Comparison of ENCODE assay signal across 8 mouse cellular contexts in the genomic region with DNA sequence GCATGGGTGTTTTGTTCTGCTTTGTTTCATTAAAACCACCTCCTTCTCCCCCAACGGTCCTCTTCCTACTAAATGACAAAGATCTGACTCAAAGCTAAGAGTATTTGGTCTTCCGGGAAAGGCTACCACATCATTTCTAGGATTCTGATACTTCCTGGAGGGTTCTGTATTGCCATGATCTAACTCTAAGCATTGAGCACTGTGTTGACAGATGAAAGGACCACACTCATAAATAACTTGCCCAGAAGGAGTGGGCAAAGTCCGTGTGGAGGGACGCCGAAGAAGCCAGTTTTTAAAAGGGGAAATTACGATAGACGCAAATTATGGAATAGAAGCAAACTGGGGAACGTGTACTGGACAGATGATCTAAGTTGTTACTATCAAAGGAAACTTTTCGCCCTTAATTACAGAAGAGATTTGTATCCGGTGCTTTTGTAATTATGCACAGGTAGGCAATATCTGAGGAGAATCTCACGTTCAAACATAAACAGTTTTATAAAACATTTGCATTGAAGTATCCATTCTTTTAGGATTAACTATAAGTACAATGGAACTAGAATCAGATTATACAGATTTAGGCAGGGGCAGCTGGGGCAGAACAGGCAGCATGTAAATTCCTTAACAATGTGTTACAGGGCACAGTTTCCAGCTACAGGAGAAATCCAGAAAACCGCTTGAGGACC. TPM values are rescaled to one million over a fixed set of nuclear protein-coding genes. Genes with fewer than 3 reads are reported as not detected.
DNase-seq lines count a peak whose midpoint lies in the region; ATAC-seq and TF ChIP-seq lines count a peak whose summit lies in the region.

No protein-coding gene starts in this region.

- no peaks in the 10 kb centered on the region for H3K9me3 ChIP-seq in heart, embryonic 14.5 days (ENCODE audit: control insufficient read depth, low read length)
- H3K9me3 ChIP-seq in forebrain, embryonic 15.5 days, result no peaks in the 10 kb centered on the region
- no peaks in the 10 kb centered on the region for H3K9me3 ChIP-seq in liver, embryonic 14.5 days (ENCODE audit: control insufficient read depth, low read length)

- H3K4me1 ChIP-seq in heart, embryonic 14.5 days (ENCODE audit: control insufficient read depth in 2 of 2, insufficient read depth in 2 of 2, low read length in 2 of 2), result peaks cover 0 to 23% of the 10 kb centered on the region in 2 experiments; a peak in 2 of 4 replicates
- peaks cover 5% of the 10 kb centered on the region for H3K4me1 ChIP-seq in forebrain, embryonic 15.5 days
- peaks cover 0 to 4% of the 10 kb centered on the region in 2 experiments; a peak in 3 of 4 replicates for H3K4me1 ChIP-seq in liver, embryonic 14.5 days (replicated peaks; ENCODE audit: control insufficient read depth in 2 of 2, insufficient read depth in 2 of 2, low read length in 1 of 2)

- 3% methylated on average over 12 of the region's 12 CpGs for WGBS in heart, embryonic 14.5 days
- 5% methylated on average over 12 of the region's 12 CpGs for WGBS in forebrain, embryonic 15.5 days
- WGBS in liver, embryonic 14.5 days (ENCODE audit: insufficient replicate concordance), result 2% methylated on average over 12 of the region's 12 CpGs

- no peak for TF ChIP-seq EP300 in liver, embryonic 14.5 days (IDR thresholded peaks at IDR 0.05; ENCODE audit: low read depth)

- DNase-seq in heart, postnatal 4 days, result no peak
- peak; percentile 53 for DNase-seq in MEL-GATA-1-ER (ENCODE audit: extremely low read depth, low read depth)
- DNase-seq in liver, embryonic 14.5 days (ENCODE audit: low read depth in 3 of 3, low spot score in 3 of 3), result no peak
- no peak for DNase-seq in gastrocnemius, postnatal 4 days (ENCODE audit: low spot score in 2 of 2)
- no peak for DNase-seq in urinary bladder, postnatal 4 days (ENCODE audit: low spot score in 2 of 2)
- DNase-seq in urinary bladder, adult 18-20 months (ENCODE audit: low spot score in 2 of 2), result no peak

- H3K27me3 ChIP-seq in heart, embryonic 14.5 days (ENCODE audit: control insufficient read depth, insufficient read depth, low read length), result no peaks in the 10 kb centered on the region
- no peaks in the 10 kb centered on the region for H3K27me3 ChIP-seq in forebrain, embryonic 15.5 days
- no peaks in the 10 kb centered on the region for H3K27me3 ChIP-seq in liver, embryonic 14.5 days (ENCODE audit: control insufficient read depth, insufficient read depth, low read length)

- TF ChIP-seq CTCF in liver, embryonic 14.5 days (IDR thresholded peaks at IDR 0.05; ENCODE audit: low read depth), result no peak

- ATAC-seq in heart, embryonic 14.5 days (ENCODE audit: insufficient number of reproducible peaks, insufficient read depth, low FRiP score, low read depth), result no peak
- ATAC-seq in forebrain, embryonic 15.5 days (replicated peaks), result no peak
- no peak for ATAC-seq in liver, embryonic 14.5 days (ENCODE audit: insufficient read depth)

- H3K36me3 ChIP-seq in heart, embryonic 14.5 days (ENCODE audit: control insufficient read depth, insufficient read depth, low read length), result no peaks in the 10 kb centered on the region
- no peaks in the 10 kb centered on the region for H3K36me3 ChIP-seq in forebrain, embryonic 15.5 days
- H3K36me3 ChIP-seq in liver, embryonic 14.5 days (replicated peaks; ENCODE audit: control insufficient read depth, insufficient read depth, low read depth), result no peaks in the 10 kb centered on the region

- H3K27ac ChIP-seq in heart, embryonic 14.5 days (replicated peaks in 1 of 2; ENCODE audit: control insufficient read depth in 1 of 2, insufficient read depth in 1 of 2, low read depth in 2 of 2, low read length in 2 of 2), result peak overlapping the region; percentile 96 to 99
- H3K27ac ChIP-seq in forebrain, embryonic 15.5 days (replicated peaks), result peak overlapping the region; percentile 96
- no peak overlapping the region for H3K27ac ChIP-seq in liver, embryonic 14.5 days

- peak overlapping the region; percentile 70 for H3K4me2 ChIP-seq in heart, embryonic 14.5 days (ENCODE audit: low read length)
- peak overlapping the region; percentile 60 for H3K4me2 ChIP-seq in forebrain, embryonic 15.5 days (replicated peaks)
- H3K4me2 ChIP-seq in liver, embryonic 14.5 days (ENCODE audit: low read depth), result peak overlapping the region; percentile 92

- peak overlapping the region; percentile 96 for H3K9ac ChIP-seq in heart, embryonic 14.5 days (ENCODE audit: low read length)
- peak overlapping the region; percentile 81 for H3K9ac ChIP-seq in forebrain, embryonic 15.5 days (replicated peaks)
- H3K9ac ChIP-seq in liver, embryonic 14.5 days (replicated peaks), result peak overlapping the region; percentile 95

- peak overlapping the region; percentile 88 to 95 for H3K4me3 ChIP-seq in heart, embryonic 14.5 days (ENCODE audit: control insufficient read depth in 1 of 2, insufficient read depth in 1 of 2, low read depth in 1 of 2, low read length in 2 of 2)
- H3K4me3 ChIP-seq in forebrain, embryonic 15.5 days, result peak overlapping the region; percentile 69
- H3K4me3 ChIP-seq in liver, embryonic 14.5 days (ENCODE audit: insufficient read depth in 1 of 2, low read depth in 2 of 2, low read length in 2 of 2), result peak overlapping the region; percentile 97 to 99

RNA-seq across cellular contexts. Expression of a gene that starts 1.1 kb away (rescaled TPM):
- 52.9 and 55.8 TPM in 2 replicates for polyA plus RNA-seq in heart, embryonic 14.5 days (2014; fragmentation: Nextera tagmentation; extraction: Ambion mirVana)
- 10 to 100 TPM; 50.2 to 52.3 TPM for total RNA-seq in heart, postnatal 4 days (2021)
- 60.0 and 62.5 TPM in 2 replicates for polyA plus RNA-seq in forebrain, embryonic 15.5 days (2015; fragmentation: Nextera tagmentation; extraction: Ambion mirVana)
- polyA plus RNA-seq in liver, embryonic 14.5 days (2012; rRNA removed), result 4.9 and 7.0 TPM in 2 replicates
- 11.9 and 12.6 TPM in 2 replicates for polyA plus RNA-seq in liver, embryonic 14.5 days (2014; fragmentation: Nextera tagmentation; extraction: Ambion mirVana)
- total RNA-seq in gastrocnemius, postnatal 4 days (2021), result 10 to 100 TPM; 33.7 to 41.3 TPM
